Mouse (Mus musculus): ENCODE results near the gene Olfr235. TPM values are rescaled to one million over a fixed set of nuclear protein-coding genes. Genes with fewer than 3 reads are reported as not detected.
"Not testable (repeated sequence)": the region's sequence is repeated elsewhere in the genome, so short reads cannot be mapped to it uniquely, and the experiment has no call there.

Gene Olfr235
- not detected in 2 replicates for polyA plus RNA-seq (2015; fragmentation: Nextera tagmentation; extraction: Ambion mirVana)

DNA sequence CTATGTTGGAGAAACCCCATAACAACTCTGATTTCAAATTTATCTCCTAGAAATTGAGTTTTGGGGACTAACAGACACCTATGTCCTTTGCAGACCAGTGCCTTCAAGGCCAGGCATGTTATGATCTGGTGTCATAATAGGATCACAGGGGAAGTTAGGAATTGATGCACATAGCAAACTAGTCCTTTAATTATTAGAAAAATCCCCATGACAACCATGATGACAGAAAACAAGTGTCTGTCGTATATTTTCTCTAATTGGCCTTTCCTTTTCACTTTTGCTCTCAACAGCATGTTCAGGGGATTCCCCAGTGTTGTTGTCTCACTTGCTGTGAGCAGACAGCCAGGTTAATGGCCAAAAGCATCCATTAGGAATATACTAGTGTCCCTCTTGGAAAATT lies at the start of gene Olfr235:
Olfr235 (plus strand) TSS at position 301 of the 400 bp plus-strand sequence.
- WGBS, result 61% methylated on average over 1 of the region's 1 CpGs
- H3K27ac ChIP-seq (replicated peaks), result no peak within 1 kb of the TSS
- no peaks in the 10 kb centered on the region for H3K36me3 ChIP-seq
- no peaks in the 10 kb centered on the region for H3K4me1 ChIP-seq
- no peak for ATAC-seq (ENCODE audit: low FRiP score)
- H3K4me3 ChIP-seq (replicated peaks), result no peak within 1 kb of the TSS
- no peaks in the 10 kb centered on the region for H3K27me3 ChIP-seq (replicated peaks)
- H3K4me2 ChIP-seq, result no peak within 1 kb of the TSS
- no peaks in the 10 kb centered on the region for H3K9me3 ChIP-seq (replicated peaks)
- no peak within 1 kb of the TSS for H3K9ac ChIP-seq (replicated peaks)

DNA sequence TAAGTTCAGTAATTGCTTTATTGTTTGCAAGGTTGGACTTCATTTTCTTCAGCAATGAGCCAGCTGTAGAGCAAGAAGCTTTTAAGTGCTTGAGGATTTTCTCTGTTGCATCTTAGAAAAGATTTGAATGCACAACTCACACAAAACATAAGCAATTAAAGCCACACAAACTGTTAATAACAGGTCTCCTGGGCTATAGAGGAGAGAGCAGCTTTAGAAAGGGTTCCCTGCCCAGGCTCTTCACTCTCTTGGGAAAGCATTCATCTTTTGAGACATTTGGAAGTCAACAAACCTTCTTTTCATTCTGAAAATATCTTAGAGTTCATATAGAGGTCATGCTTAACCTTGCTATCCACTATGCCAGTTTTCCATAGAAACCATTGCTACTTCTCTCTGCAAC lies 28.3 kb upstream of the Olfr235 start, which contains the start of gene Olfr1432:
Olfr1432 (minus strand) TSS at position 101 of the 400 bp plus-strand sequence.
- H3K27me3 ChIP-seq (replicated peaks); H3K27ac ChIP-seq (replicated peaks); H3K9ac ChIP-seq (replicated peaks); ATAC-seq (ENCODE audit: low FRiP score); H3K9me3 ChIP-seq (replicated peaks); H3K4me1 ChIP-seq; H3K4me2 ChIP-seq; H3K4me3 ChIP-seq (replicated peaks); H3K36me3 ChIP-seq: not testable (repeated sequence)

DNA sequence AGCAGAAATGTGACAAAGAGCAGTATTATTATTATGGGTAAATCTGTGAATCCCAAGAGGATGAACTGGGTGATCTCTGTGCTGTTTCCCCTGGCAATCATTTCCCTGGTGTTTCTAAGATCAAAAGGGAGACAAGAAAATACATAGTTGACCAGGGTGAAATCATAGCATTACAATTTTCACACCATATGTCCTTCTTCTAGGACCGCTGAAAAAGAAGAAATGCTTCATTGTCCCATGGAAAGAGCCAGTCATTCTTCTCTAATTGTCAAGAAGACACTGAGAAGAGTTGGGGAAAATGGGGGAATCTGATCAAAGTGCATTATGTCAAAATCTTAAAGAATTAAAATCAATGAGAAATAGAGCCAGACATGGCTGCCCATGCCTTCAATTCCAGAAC lies 19.3 kb upstream of the Olfr235 start, which contains the start of gene Olfr262:
Olfr262 (minus strand) TSS at position 101 of the 400 bp plus-strand sequence.
- WGBS, result 94% methylated on average over 1 of the region's 1 CpGs
- Histone ChIP-seq H3K4me3 (replicated peaks) (no peak within 1 kb of the TSS), H3K9ac (replicated peaks) (no peak within 1 kb of the TSS), H3K9me3 (replicated peaks) (no peaks in the 10 kb centered on the region), H3K4me2 (no peak within 1 kb of the TSS), H3K27ac (replicated peaks) (no peak within 1 kb of the TSS), H3K27me3 (replicated peaks) (no peaks in the 10 kb centered on the region), H3K36me3 (no peaks in the 10 kb centered on the region), H3K4me1 (no peaks in the 10 kb centered on the region)
- ATAC-seq (ENCODE audit: low FRiP score), result no peak

DNA sequence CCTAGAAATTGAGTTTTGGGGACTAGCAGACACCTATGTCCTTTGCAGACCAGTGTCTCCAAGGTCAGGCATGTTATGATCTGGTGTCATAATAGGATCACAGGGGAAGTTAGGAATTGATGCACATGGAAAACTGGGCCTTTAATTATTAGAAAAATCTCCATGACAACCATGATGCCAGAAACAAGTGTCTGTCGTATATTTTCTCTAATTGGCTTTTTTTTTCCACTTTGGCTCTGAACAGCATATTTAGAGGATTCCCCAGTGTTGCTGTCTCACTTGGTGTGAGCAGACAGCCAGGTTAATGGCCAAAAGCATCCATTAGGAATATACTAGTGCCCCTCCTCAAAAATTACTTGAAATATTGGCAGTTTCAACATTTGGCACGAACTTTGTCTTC lies 18.7 kb downstream of the Olfr235 start, which contains the start of gene Olfr1434:
Olfr1434 (plus strand) TSS at position 301 of the 400 bp plus-strand sequence.
- H3K9ac ChIP-seq (replicated peaks), result no peak within 1 kb of the TSS
- H3K4me2 ChIP-seq, result no peak within 1 kb of the TSS
- H3K27ac ChIP-seq (replicated peaks), result no peak within 1 kb of the TSS
- H3K9me3 ChIP-seq (replicated peaks), result no peaks in the 10 kb centered on the region
- no peak for ATAC-seq (ENCODE audit: low FRiP score)
- no peaks in the 10 kb centered on the region for H3K27me3 ChIP-seq (replicated peaks)
- no peaks in the 10 kb centered on the region for H3K36me3 ChIP-seq
- 81% methylated on average over 2 of the region's 2 CpGs for WGBS
- H3K4me1 ChIP-seq, result no peaks in the 10 kb centered on the region
- H3K4me3 ChIP-seq (replicated peaks), result no peak within 1 kb of the TSS

DNA sequence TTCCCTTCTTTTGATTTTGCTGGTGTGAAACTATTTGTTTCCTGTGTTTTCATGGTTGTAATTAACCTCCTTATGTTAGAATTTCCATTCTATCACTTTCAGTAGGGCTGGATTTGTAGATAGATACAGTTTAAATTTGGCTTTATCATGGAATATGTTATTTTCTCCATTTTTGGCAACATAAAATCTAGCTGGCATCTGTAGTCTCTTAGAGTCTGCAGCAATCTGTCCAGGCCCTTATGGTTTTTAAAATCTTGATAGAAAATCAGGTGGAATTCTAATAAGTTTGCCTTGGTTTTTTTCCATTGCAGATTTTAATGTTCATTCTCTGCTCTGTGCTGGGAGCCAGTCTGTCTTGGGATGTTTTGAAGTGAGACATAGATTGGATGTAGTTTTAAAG lies 32.1 kb downstream of the Olfr235 start:
- H3K27me3 ChIP-seq (replicated peaks), result no peaks in the 10 kb centered on the region
- H3K4me3 ChIP-seq (replicated peaks), result no peak overlapping the region
- H3K27ac ChIP-seq (replicated peaks), result no peak overlapping the region
- no peak overlapping the region for H3K4me2 ChIP-seq
- no peaks in the 10 kb centered on the region for H3K4me1 ChIP-seq
- H3K36me3 ChIP-seq, result no peaks in the 10 kb centered on the region
- no peak overlapping the region for H3K9ac ChIP-seq (replicated peaks)
- H3K9me3 ChIP-seq (replicated peaks), result no peaks in the 10 kb centered on the region
- ATAC-seq (ENCODE audit: low FRiP score), result no peak

DNA sequence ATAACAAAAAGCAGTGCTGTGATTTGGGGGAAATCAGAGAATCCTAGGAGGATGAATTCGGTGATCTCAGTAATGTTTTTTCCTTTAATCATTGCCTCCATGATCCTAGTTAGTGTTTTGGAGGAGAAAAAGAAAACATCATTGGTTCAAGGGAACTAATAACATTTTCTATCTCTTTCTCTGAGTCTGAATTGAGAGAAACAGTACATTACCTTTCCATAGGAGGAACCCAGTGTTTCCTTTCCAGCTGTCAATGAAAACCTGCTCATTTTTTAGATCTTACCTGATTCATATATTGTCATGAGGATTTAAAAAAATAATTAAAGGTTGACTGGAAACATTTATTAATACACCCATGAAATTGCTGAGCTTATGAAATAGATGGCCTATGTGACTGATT lies 38.2 kb downstream of the Olfr235 start, which contains the start of gene Olfr1436:
Olfr1436 (minus strand) TSS at position 101 of the 400 bp plus-strand sequence.
- H3K4me1 ChIP-seq; H3K9ac ChIP-seq (replicated peaks); H3K36me3 ChIP-seq; H3K9me3 ChIP-seq (replicated peaks); H3K27me3 ChIP-seq (replicated peaks); H3K4me3 ChIP-seq (replicated peaks); H3K27ac ChIP-seq (replicated peaks); ATAC-seq (ENCODE audit: low FRiP score); H3K4me2 ChIP-seq: not testable (repeated sequence)
- WGBS, result 82% methylated on average over 1 of the region's 1 CpGs

Other genes starting within 250 kb of the Olfr235 start
- gene Olfr1423, start 219.7 kb upstream of the Olfr235 start, polyA plus RNA-seq (2015; fragmentation: Nextera tagmentation; extraction: Ambion mirVana), result not detected in 2 replicates
- gene Olfr1424, start 198.3 kb upstream of the Olfr235 start, polyA plus RNA-seq (2015; fragmentation: Nextera tagmentation; extraction: Ambion mirVana), result not detected in 2 replicates
- gene Olfr1425, start 183.3 kb upstream of the Olfr235 start, polyA plus RNA-seq (2015; fragmentation: Nextera tagmentation; extraction: Ambion mirVana), result not detected in 2 replicates
- not detected in 2 replicates for gene Olfr1426, start 169.0 kb upstream of the Olfr235 start, polyA plus RNA-seq (2015; fragmentation: Nextera tagmentation; extraction: Ambion mirVana)
- gene Olfr1427, start 157.7 kb upstream of the Olfr235 start, polyA plus RNA-seq (2015; fragmentation: Nextera tagmentation; extraction: Ambion mirVana), result not detected in 2 replicates
- not detected in 2 replicates for gene Olfr1428, start 145.1 kb upstream of the Olfr235 start, polyA plus RNA-seq (2015; fragmentation: Nextera tagmentation; extraction: Ambion mirVana)
- gene Olfr76, start 137.8 kb upstream of the Olfr235 start, polyA plus RNA-seq (2015; fragmentation: Nextera tagmentation; extraction: Ambion mirVana), result not detected in 2 replicates
- gene Olfr1555-ps1, start 90.9 kb upstream of the Olfr235 start, polyA plus RNA-seq (2015; fragmentation: Nextera tagmentation; extraction: Ambion mirVana), result not detected in 2 replicates
- gene Olfr1431, start 60.4 kb upstream of the Olfr235 start, polyA plus RNA-seq (2015; fragmentation: Nextera tagmentation; extraction: Ambion mirVana), result not detected in 2 replicates
- not detected in 2 replicates for gene Olfr1432, start 28.4 kb upstream of the Olfr235 start, polyA plus RNA-seq (2015; fragmentation: Nextera tagmentation; extraction: Ambion mirVana)
- gene Olfr262, start 19.4 kb upstream of the Olfr235 start, polyA plus RNA-seq (2015; fragmentation: Nextera tagmentation; extraction: Ambion mirVana), result not detected in 2 replicates
- not detected in 2 replicates for gene Olfr1434, start 18.8 kb downstream of the Olfr235 start, polyA plus RNA-seq (2015; fragmentation: Nextera tagmentation; extraction: Ambion mirVana)
- gene Olfr1436, start 38.1 kb downstream of the Olfr235 start, polyA plus RNA-seq (2015; fragmentation: Nextera tagmentation; extraction: Ambion mirVana), result not detected in 2 replicates
- not detected in 2 replicates for gene Olfr1437, start 64.1 kb downstream of the Olfr235 start, polyA plus RNA-seq (2015; fragmentation: Nextera tagmentation; extraction: Ambion mirVana)
- gene Olfr1438-ps1, start 74.9 kb downstream of the Olfr235 start, polyA plus RNA-seq (2015; fragmentation: Nextera tagmentation; extraction: Ambion mirVana), result not detected in 2 replicates
- not detected in 2 replicates for gene Olfr1440, start 126.2 kb downstream of the Olfr235 start, polyA plus RNA-seq (2015; fragmentation: Nextera tagmentation; extraction: Ambion mirVana)
- not detected in 2 replicates for gene Olfr1441, start 156.4 kb downstream of the Olfr235 start, polyA plus RNA-seq (2015; fragmentation: Nextera tagmentation; extraction: Ambion mirVana)
- gene Pfpl, start 166.9 kb downstream of the Olfr235 start, polyA plus RNA-seq (2015; fragmentation: Nextera tagmentation; extraction: Ambion mirVana), result not detected in 2 replicates
- gene Mpeg1, start 199.7 kb downstream of the Olfr235 start, polyA plus RNA-seq (2015; fragmentation: Nextera tagmentation; extraction: Ambion mirVana), result 0.61 and 0.88 TPM in 2 replicates
- 34.1 and 34.5 TPM in 2 replicates for gene Dtx4, start 240.4 kb downstream of the Olfr235 start, polyA plus RNA-seq (2015; fragmentation: Nextera tagmentation; extraction: Ambion mirVana)